Mouse (Mus musculus) cortical plate, adult 2 months (tissue): Measurements from ENCODE around the gene Actr3.

Experiments
- CTCF ChIP-seq: fragments of 200-500 bp; IDR thresholded peaks from 2 replicates; pipeline ENCODE4 v1.5.1; 2011; ENCODE audit warnings: mild to moderate bottlenecking, control low read depth, low read length; ENCODE audit not compliant: insufficient read depth; ENCODE audit errors: extremely low read depth
- POLR2A ChIP-seq: fragments of 200-500 bp; IDR thresholded peaks from 2 replicates; pipeline ENCODE4 v1.6.1; 2011; ENCODE audit warnings: mild to moderate bottlenecking, low read length, control low read depth; ENCODE audit not compliant: insufficient read depth; ENCODE audit errors: extremely low read depth

- no peak for TF ChIP-seq CTCF
- no peak for TF ChIP-seq POLR2A
Measured at GRCm38 (mm10) chr1:125437161-125437560, 1.6 kb upstream of the Actr3 start.
